Mouse (Mus musculus) thymus, adult 2 months (tissue): ENCODE measurements at regions not wholly inside any gene's neighbourhood (a gene's known extent, or its start where the extent isn't known, plus 50 kb on each side); places are given as distances from the start of the nearest gene placed in this dataset.

Source experiments
- DNase-seq: peaks from one replicate; pipeline ENCODE4 v3.0.0; 2021
- H3K27ac ChIP-seq: fragments of 200-500 bp; 2 replicates; pipeline ENCODE4 v1.5.1; 2012; ENCODE audit warnings: low read length, control low read depth; ENCODE audit not compliant: control insufficient read depth, insufficient read depth
- H3K27me3 ChIP-seq: fragments of 200-500 bp; 2 replicates; pipeline ENCODE4 v1.6.1; 2012; ENCODE audit warnings: mild to moderate bottlenecking, low read length, moderate library complexity, mixed read lengths; ENCODE audit not compliant: control insufficient read depth, insufficient read depth
- H3K36me3 ChIP-seq: fragments of 200-500 bp; 2 replicates; pipeline ENCODE4 v1.6.1; 2012; ENCODE audit warnings: mild to moderate bottlenecking, low read length, moderate library complexity; ENCODE audit not compliant: control insufficient read depth, insufficient read depth
- H3K4me1 ChIP-seq: fragments of 200-500 bp; replicated peaks from 2 replicates; pipeline ENCODE4 v1.6.1; 2012; ENCODE audit warnings: low read length; ENCODE audit not compliant: control insufficient read depth, insufficient read depth
- H3K4me3 ChIP-seq: fragments of 200-500 bp; 2 replicates; pipeline ENCODE4 v1.5.1; 2012; ENCODE audit warnings: mild to moderate bottlenecking, low read length, control low read depth, moderate library complexity; ENCODE audit not compliant: control insufficient read depth, insufficient read depth
- CTCF ChIP-seq: fragments of 200-500 bp; IDR thresholded peaks from 2 replicates; pipeline ENCODE4 v1.5.1; 2012; ENCODE audit warnings: mild to moderate bottlenecking, control low read depth, low read length, moderate library complexity, borderline replicate concordance; ENCODE audit not compliant: control insufficient read depth, poor library complexity, insufficient read depth; ENCODE audit errors: extremely low read depth
- POLR2A ChIP-seq: fragments of 200-500 bp; IDR thresholded peaks from 2 replicates; pipeline ENCODE4 v1.6.1; 2012; ENCODE audit warnings: mild to moderate bottlenecking, low read length, control low read depth, moderate library complexity; ENCODE audit not compliant: control insufficient read depth, poor library complexity, insufficient read depth; ENCODE audit errors: extremely low read depth
- WGBS: fragments of 180-500 bp; shearing (Covaris S2); methylation state at CpG from one replicate; pipeline ENCODE4 v1.1.7; 2018; 5-methylcytosine and 5-hydroxymethylcytosine counted together

DNA sequence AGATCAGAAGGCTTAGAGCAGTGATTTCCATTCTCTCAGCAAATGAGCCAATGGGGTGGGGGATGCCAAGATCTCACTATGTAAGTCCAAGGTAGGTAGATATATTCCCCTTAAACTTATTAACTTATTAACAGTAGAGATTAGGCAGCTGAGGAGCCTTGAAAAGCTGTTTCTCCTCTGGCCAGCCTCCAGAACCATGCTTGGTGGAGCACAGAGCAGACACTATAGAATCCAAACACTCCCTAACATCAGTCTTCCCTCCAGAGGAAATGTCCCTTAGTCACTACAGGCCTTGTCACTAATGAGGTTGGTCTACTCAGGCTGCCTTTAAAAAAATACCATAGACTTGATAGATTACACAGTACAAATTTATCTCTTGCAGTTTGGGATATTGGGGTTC, 152.8 kb upstream of the Usp24 start:
- Histone ChIP-seq H3K4me1 (no peaks in the 10 kb centered on the region), H3K27me3 (no peaks in the 10 kb centered on the region), H3K4me3 (no peak overlapping the region), H3K27ac (no peak overlapping the region), H3K36me3 (no peaks in the 10 kb centered on the region)
- no peak for DNase-seq
- TF ChIP-seq POLR2A (no peak), CTCF (no peak)

- TF ChIP-seq CTCF (no peak), POLR2A (no peak)
- no peak overlapping the region for H3K27ac ChIP-seq
Observed at GRCm38 (mm10) chr4:106167716-106168115, 148.3 kb upstream of the Usp24 start.

GRCm38 (mm10) chr4:106168741-106169140, 147.3 kb upstream of the Usp24 start:
- Histone ChIP-seq H3K4me3 (no peak overlapping the region), H3K4me1 (no peaks in the 10 kb centered on the region), H3K36me3 (no peaks in the 10 kb centered on the region), H3K27ac (no peak overlapping the region), H3K27me3 (no peaks in the 10 kb centered on the region)
- WGBS = 48% methylated on average over 6 of the region's 6 CpGs
- DNase-seq = no peak
- TF ChIP-seq POLR2A (no peak), CTCF (no peak)

More at GRCm38 (mm10) chr4:106167716-106168115, 148.3 kb upstream of the Usp24 start:
- Histone ChIP-seq H3K27me3 (no peaks in the 10 kb centered on the region), H3K36me3 (no peaks in the 10 kb centered on the region), H3K4me3 (no peak overlapping the region), H3K4me1 (no peaks in the 10 kb centered on the region)
- DNase-seq = no peak
- 87% methylated on average over 4 of the region's 4 CpGs for WGBS

GRCm38 (mm10) chr4:106169466-106169865, 146.5 kb upstream of the Usp24 start:
- no peaks in the 10 kb centered on the region for H3K36me3 ChIP-seq
- DNase-seq = no peak
- no peaks in the 10 kb centered on the region for H3K4me1 ChIP-seq
- H3K27ac ChIP-seq = no peak overlapping the region
- no peaks in the 10 kb centered on the region for H3K27me3 ChIP-seq
- 91% methylated on average over 4 of the region's 4 CpGs for WGBS
- TF ChIP-seq CTCF (no peak), POLR2A (no peak)
- no peak overlapping the region for H3K4me3 ChIP-seq

DNA sequence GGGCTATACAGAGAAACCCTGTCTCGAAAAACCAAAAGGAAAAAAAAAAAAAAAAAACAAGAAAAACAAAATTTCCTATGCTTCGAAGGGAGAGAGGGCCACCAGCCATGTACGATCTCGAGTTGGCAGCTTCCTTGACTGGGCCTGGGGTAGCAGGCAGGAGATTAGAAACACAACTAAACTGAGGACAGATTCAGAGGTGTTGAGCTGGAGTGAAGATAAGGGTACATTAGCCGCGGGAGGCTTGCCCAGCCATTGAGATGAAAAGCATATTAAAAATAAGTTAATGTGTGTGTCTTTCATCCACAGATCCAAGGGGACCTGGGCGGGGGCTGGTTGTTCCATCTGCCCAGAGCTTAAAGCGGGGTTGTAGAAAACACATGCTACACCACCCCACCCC, 145.3 kb upstream of the Usp24 start:
- Histone ChIP-seq H3K27me3 (no peaks in the 10 kb centered on the region), H3K36me3 (no peaks in the 10 kb centered on the region), H3K4me3 (no peak overlapping the region), H3K4me1 (no peaks in the 10 kb centered on the region), H3K27ac (no peak overlapping the region)
- 82% methylated on average over 8 of the region's 8 CpGs for WGBS
- no peak for DNase-seq
- TF ChIP-seq CTCF (no peak), POLR2A (no peak)

DNA sequence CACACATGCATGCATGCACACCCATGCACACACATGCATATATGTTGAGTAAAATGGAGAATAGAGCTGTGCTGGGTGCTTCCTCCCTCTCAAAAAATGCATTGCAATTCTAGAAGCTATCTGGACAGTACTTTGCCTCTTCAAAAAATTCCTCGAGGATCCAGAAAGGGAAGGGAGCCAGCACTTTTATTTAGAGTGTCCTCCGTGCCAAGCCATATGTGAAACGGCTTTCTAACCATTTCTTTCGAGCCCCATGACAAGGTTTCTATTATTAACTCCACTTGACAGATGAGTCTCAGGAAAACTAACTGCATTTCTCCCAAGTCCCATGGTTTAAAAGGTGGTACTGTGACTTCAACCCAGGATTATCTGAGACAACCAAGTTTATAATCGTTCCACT, 140.7 kb upstream of the Usp24 start:
- TF ChIP-seq CTCF (no peak), POLR2A (no peak)
- WGBS = 80% methylated on average over 5 of the region's 5 CpGs
- no peaks in the 10 kb centered on the region for H3K4me1 ChIP-seq
- no peak for DNase-seq
- no peaks in the 10 kb centered on the region for H3K27me3 ChIP-seq
- H3K27ac ChIP-seq = no peak overlapping the region
- no peaks in the 10 kb centered on the region for H3K36me3 ChIP-seq
- H3K4me3 ChIP-seq = no peak overlapping the region
